In genomic region chr9:87135765-87136558, GRCm38 (mm10) we compare ENCODE assay signal across 10 mouse cellular contexts. TPM values are rescaled to one million over a fixed set of nuclear protein-coding genes. Genes with fewer than 3 reads are reported as not detected.
DNase-seq lines count a peak whose midpoint lies in the region; ATAC-seq and TF ChIP-seq lines count a peak whose summit lies in the region.
"Had no signal": no experiment of that assay in that cellular context is flagged by ENCODE, and none has a peak within 500 bp of the region (broad histone marks: within the 10 kb centered on the region; RNA-seq: fewer than 3 reads in every experiment).

No protein-coding gene starts in this region.

- no peak overlapping the region for H3K9ac ChIP-seq in hindbrain, postnatal 0 days (replicated peaks; ENCODE audit: low read length)
- H3K9ac ChIP-seq: neural tube, embryonic 13.5 days had no signal

- H3K9me3 ChIP-seq in hindbrain, postnatal 0 days (ENCODE audit: low read length): no peaks in the 10 kb centered on the region
- H3K9me3 ChIP-seq: neural tube, embryonic 13.5 days had no signal

- H3K4me2 ChIP-seq in hindbrain, postnatal 0 days (ENCODE audit: low read depth, low read length): 0 out of 2 replicates have a peak overlapping the region, but pooled peaks have one; percentile 3
- H3K4me2 ChIP-seq: neural tube, embryonic 13.5 days had no signal

- ATAC-seq in cerebellum, adult (ENCODE audit: insufficient number of reproducible peaks, low FRiP score, low TSS enrichment): peak; percentile 73
- ATAC-seq in hindbrain, postnatal 0 days: peak; percentile 38
- no peak for ATAC-seq in CD4-positive, CD25-positive, alpha-beta regulatory T cell, adult 4 months

- peaks cover 4% of the 10 kb centered on the region; the same call in 1 of the 2 replicates for H3K4me1 ChIP-seq in hindbrain, postnatal 0 days (ENCODE audit: insufficient read depth, low read length)

- peak; percentile 18 for DNase-seq in adrenal gland, postnatal 14 days
- DNase-seq in adrenal gland, postnatal 25 days: no peak
- DNase-seq in kidney, postnatal 10 days: peak; percentile 38
- no peak for DNase-seq in kidney, adult 11 months
- DNase-seq in hindbrain, postnatal 0 days (ENCODE audit: low spot score): peak; percentile 78
- no peak for DNase-seq in layer of hippocampus, adult 9-11 months

- H3K27me3 ChIP-seq in hindbrain, postnatal 0 days (ENCODE audit: insufficient read depth, low read length): no peaks in the 10 kb centered on the region
- H3K27me3 ChIP-seq: neural tube, embryonic 13.5 days had no signal

- TF ChIP-seq CTCF in hindbrain, postnatal 0 days (IDR thresholded peaks at IDR 0.05; ENCODE audit: low read depth): no peak

- no peak overlapping the region for H3K4me3 ChIP-seq in hindbrain, postnatal 0 days (ENCODE audit: low read length)
- H3K4me3 ChIP-seq: neural tube, embryonic 13.5 days had no signal

- no peaks in the 10 kb centered on the region for H3K36me3 ChIP-seq in hindbrain, postnatal 0 days (ENCODE audit: insufficient read depth, low read length)
- H3K36me3 ChIP-seq: neural tube, embryonic 13.5 days had no signal

- peak overlapping the region; percentile 11; the same call in 1 of the 2 replicates for H3K27ac ChIP-seq in hindbrain, postnatal 0 days
- H3K27ac ChIP-seq: neural tube, embryonic 13.5 days had no signal

- 44% methylated on average over 14 of the region's 14 CpGs for WGBS in hindbrain, postnatal 0 days

RNA-seq across cellular contexts. Expression of gene Mrap2, which starts 8.1 kb away (rescaled TPM):
- total RNA-seq in adrenal gland, postnatal 14 days (2021): 2.1 and 2.5 TPM in 2 replicates
- 1.5 TPM in 1 of 2 replicates, not detected in the other for total RNA-seq in adrenal gland, postnatal 25 days (2021)
- 4.5 and 5.3 TPM in 2 replicates for total RNA-seq in hindbrain, postnatal 0 days (2014; rRNA removed)
- 5.3 and 5.6 TPM in 2 replicates for polyA plus RNA-seq in hindbrain, postnatal 0 days (2015; fragmentation: Nextera tagmentation; extraction: Ambion mirVana)
- polyA plus RNA-seq in CD4-positive, CD25-positive, alpha-beta regulatory T cell, adult 4 months (2017; shearing (Covaris generic)): under 1 TPM in 1 of 2 experiments, not detected in 1; 0.22 TPM
- total RNA-seq: hematopoietic stem cell, adult 5-6 weeks had no signal

Comparison
In these comparisons a context has a peak if more than half of its experiments do, and no peak if none do; other contexts are left out.
1. DNase-seq: peak in adrenal gland, postnatal 14 days (single experiment), kidney, postnatal 10 days (single experiment) and hindbrain, postnatal 0 days (single experiment); none in adrenal gland, postnatal 25 days (single experiment), kidney, adult 11 months (single experiment) and layer of hippocampus, adult 9-11 months (single experiment).